Mouse (Mus musculus) lung, embryonic 14.5 days (tissue): ENCODE measurements at regions not wholly inside any gene's neighbourhood (a gene's known extent, or its start where the extent isn't known, plus 50 kb on each side); places are given as distances from the start of the nearest gene placed in this dataset.
"Not testable (repeated sequence)": the region's sequence is repeated elsewhere in the genome, so short reads cannot be mapped to it uniquely, and the experiment has no call there.

ENCODE experiments used
- ATAC-seq: fragments of 200-750 bp; cut with Nextera tagmentation; 2 replicates; pipeline ENCODE4 v1.8.0; 2017; ENCODE audit warnings: mild to moderate bottlenecking, moderate TSS enrichment, moderate library complexity; ENCODE audit not compliant: insufficient read depth
- DNase-seq: peaks from one replicate; pipeline ENCODE4 v3.0.0-alpha.2; 2015
- H3K27ac ChIP-seq: fragments of 300-500 bp; sonication (generic); 2 replicates; pipeline ENCODE4 v1.5.1; 2014; ENCODE audit warnings: low read depth, mild to moderate bottlenecking, moderate library complexity
- H3K27me3 ChIP-seq: fragments of 300-500 bp; sonication (generic); 2 replicates; pipeline ENCODE4 v1.6.1; 2014; ENCODE audit warnings: low read length, control low read depth; ENCODE audit not compliant: insufficient read depth
- H3K36me3 ChIP-seq: fragments of 300-500 bp; sonication (generic); 2 replicates; pipeline ENCODE4 v1.6.1; 2014; ENCODE audit warnings: control low read depth; ENCODE audit not compliant: insufficient read depth
- H3K4me1 ChIP-seq: fragments of 300-500 bp; sonication (generic); 2 replicates; pipeline ENCODE4 v1.6.1; 2014; ENCODE audit warnings: antibody characterized with exemption, control low read depth; ENCODE audit not compliant: insufficient read depth
- H3K4me2 ChIP-seq: fragments of 300-500 bp; sonication (generic); 2 replicates; pipeline ENCODE4 v1.6.1; 2014; ENCODE audit warnings: mild to moderate bottlenecking
- H3K4me3 ChIP-seq: fragments of 300-500 bp; sonication (generic); 2 replicates; pipeline ENCODE4 v1.5.1; 2014; ENCODE audit warnings: low read depth, low read length
- H3K9ac ChIP-seq: fragments of 300-500 bp; sonication (generic); 2 replicates; pipeline ENCODE4 v1.6.1; 2014
- H3K9me3 ChIP-seq: fragments of 300-500 bp; sonication (generic); 2 replicates; pipeline ENCODE4 v1.6.1; 2016; ENCODE audit warnings: low read depth, low read length, control low read depth
- CTCF ChIP-seq: IDR thresholded peaks from 2 replicates; pipeline ENCODE4 v1.5.1; 2016; ENCODE audit warnings: antibody characterized with exemption, low read depth
- WGBS: fragments of 180-500 bp; shearing (Covaris S2); extraction: QIAGEN DNeasy Blood & Tissue Kit; methylation state at CpG from one replicate; pipeline ENCODE4 v1.1.7; 2014; 5-methylcytosine and 5-hydroxymethylcytosine counted together

DNA sequence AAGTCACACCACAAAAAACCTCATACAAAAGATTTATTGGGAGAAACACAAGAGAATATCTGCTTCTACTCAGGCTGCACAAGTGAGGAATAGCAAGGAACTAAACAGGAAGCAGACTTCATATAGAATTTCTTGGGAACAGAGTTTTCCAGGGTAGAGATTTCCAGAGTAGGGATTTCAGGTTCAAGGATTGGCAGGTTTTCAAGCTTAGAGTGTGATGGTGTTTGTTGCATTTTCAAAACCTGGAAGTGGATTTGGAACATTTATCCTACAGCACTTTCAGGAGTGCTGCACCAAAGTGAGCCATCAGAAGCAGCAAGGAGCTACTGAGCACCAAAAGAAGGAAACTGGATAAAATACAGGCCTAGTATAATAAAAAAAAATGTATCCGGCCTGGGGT lies 152.7 kb downstream of the Teddm3 start:
- Histone ChIP-seq H3K4me2 (no peak overlapping the region), H3K27me3 (no peaks in the 10 kb centered on the region), H3K4me1 (no peaks in the 10 kb centered on the region), H3K4me3 (no peak overlapping the region), H3K36me3 (no peaks in the 10 kb centered on the region), H3K27ac (no peak overlapping the region), H3K9me3 (no peaks in the 10 kb centered on the region), H3K9ac (no peak overlapping the region)
- DNase-seq (peak; percentile 2), ATAC-seq (no peak)
- 70% methylated on average over 1 of the region's 1 CpGs for WGBS
- TF ChIP-seq CTCF: no peak

DNA sequence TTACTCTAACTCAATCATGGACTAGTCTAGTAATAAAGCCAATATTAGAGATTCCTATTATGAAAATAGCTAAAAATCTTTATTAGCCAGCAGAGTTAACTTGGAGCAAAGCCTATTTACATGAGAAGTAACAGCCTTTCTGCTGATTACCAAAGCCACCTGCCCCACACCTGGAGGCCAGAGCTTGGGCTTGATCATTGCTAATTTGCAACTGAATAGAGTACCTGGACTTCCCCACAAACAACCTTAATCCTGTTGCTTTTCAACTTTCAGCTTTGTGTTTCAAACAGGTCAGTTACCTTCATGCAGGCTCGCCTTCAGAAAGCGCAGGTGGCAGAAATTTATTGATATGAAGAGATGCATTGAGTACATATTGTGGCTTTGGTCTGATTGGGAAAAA lies 163.3 kb downstream of the Teddm3 start:
- Histone ChIP-seq H3K27ac (no peak overlapping the region), H3K9ac (no peak overlapping the region), H3K4me3 (no peak overlapping the region), H3K4me2 (no peak overlapping the region), H3K4me1 (no peaks in the 10 kb centered on the region), H3K27me3 (no peaks in the 10 kb centered on the region), H3K9me3 (no peaks in the 10 kb centered on the region), H3K36me3 (no peaks in the 10 kb centered on the region)
- no peak for DNase-seq
- WGBS: 79% methylated on average over 2 of the region's 2 CpGs
- TF ChIP-seq CTCF: no peak
- ATAC-seq: no peak

DNA sequence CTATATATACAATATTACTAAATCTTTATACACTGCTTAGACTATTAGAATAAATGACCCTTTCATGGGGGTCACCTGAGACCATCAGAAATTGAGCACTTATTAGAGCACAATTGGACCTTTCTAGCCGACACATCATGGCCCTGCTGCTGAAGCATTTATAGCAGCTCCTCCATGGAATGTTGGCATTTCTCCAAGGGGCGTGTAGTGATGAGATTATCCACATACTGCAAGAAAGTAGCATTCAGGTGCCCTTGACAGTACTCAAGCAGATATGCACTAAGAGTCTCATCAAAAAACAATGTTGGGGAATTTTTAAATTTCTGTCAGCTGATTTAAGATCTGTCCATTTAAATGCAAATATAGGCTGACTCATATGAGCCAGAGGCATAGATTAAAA lies 178.4 kb downstream of the Teddm3 start:
- ATAC-seq: no peak

DNA sequence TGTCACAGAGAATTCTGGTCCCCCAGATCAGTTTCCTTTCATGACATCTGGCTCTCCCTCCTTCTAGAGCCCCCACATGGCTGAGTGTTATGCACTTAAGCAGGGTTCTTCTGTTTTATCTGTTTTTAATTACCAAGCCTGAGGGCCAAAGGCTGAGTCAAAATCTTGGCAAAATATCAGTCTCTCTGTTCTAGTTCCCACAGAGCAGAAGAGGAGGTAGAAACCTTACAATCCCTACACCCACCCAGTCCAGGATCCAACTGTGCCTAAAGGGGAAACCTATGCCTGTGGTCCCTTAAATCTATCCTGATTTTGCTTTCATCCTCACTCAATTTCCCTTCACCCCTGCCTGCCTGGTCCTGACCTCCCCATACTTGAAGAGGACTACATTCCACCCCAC lies 181.4 kb downstream of the Teddm3 start:
- Histone ChIP-seq H3K4me1 (no peaks in the 10 kb centered on the region), H3K36me3 (no peaks in the 10 kb centered on the region), H3K27ac (no peak overlapping the region), H3K27me3 (no peaks in the 10 kb centered on the region), H3K9ac (no peak overlapping the region), H3K4me3 (no peak overlapping the region), H3K9me3 (no peaks in the 10 kb centered on the region), H3K4me2 (no peak overlapping the region)
- TF ChIP-seq CTCF: no peak
- no peak for ATAC-seq
- no peak for DNase-seq

More for the DNA sequence above, 178.4 kb downstream of the Teddm3 start:
- H3K4me3 ChIP-seq: no peak overlapping the region
- no peak overlapping the region for H3K27ac ChIP-seq
- no peaks in the 10 kb centered on the region for H3K9me3 ChIP-seq
- H3K4me1 ChIP-seq: no peaks in the 10 kb centered on the region
- TF ChIP-seq CTCF: no peak
- DNase-seq: peak; percentile 84
- 13% methylated on average over 2 of the region's 2 CpGs for WGBS
- no peak overlapping the region for H3K4me2 ChIP-seq
- H3K36me3 ChIP-seq: no peaks in the 10 kb centered on the region
- H3K9ac ChIP-seq: no peak overlapping the region
- H3K27me3 ChIP-seq: no peaks in the 10 kb centered on the region

DNA sequence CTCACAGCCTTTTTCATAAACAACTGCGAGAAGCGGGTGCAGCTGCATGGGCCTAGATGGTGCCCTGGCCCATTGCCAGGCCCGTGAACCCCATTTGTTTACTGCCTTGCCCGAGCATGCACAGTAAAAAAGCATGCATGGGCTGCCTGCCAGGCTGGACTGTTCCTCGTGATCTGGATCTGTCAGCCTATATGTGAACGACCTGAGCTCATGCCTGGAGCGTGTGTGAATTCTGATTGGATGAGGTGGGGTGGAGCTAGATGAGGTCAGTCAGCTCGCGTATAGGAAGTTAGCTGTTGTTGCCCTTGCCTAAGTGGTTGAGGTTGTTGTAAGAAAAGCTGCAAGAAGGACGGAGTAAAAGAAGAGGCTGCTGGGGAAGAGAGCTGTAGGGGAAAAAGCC lies 194.9 kb downstream of the Teddm3 start:
- DNase-seq (peak; percentile 90), ATAC-seq (peak; percentile 94)
- peak overlapping the region; percentile 65 for H3K27ac ChIP-seq
- no peak overlapping the region for H3K9ac ChIP-seq
- peak overlapping the region; percentile 32; the same call in 1 of the 2 replicates for H3K4me2 ChIP-seq
- H3K9me3 ChIP-seq: no peaks in the 10 kb centered on the region
- no peaks in the 10 kb centered on the region for H3K36me3 ChIP-seq
- WGBS: 35% methylated on average over 10 of the region's 10 CpGs
- no peaks in the 10 kb centered on the region for H3K27me3 ChIP-seq
- no peak overlapping the region for H3K4me3 ChIP-seq
- no peak for TF ChIP-seq CTCF
- no peaks in the 10 kb centered on the region for H3K4me1 ChIP-seq

DNA sequence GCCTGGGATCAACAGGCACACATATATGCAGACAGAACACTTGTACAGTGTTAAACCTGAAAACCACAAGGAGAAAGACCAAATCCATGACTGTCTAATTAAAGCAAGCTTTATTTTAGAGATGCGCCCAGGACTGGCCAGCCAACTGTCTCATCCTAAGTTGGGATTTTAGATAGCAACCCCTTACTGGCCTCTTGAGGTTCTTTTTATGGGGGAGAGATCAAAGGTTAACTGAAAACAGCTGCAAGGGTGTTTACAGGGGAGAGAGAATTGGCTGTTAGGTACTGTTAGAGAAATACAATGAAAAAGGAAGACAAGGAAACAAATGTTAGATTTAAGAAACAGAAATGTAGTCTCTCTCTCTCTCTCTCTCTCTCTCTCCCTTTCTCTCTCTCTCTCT lies 202.4 kb upstream of the Thpo start:
- H3K36me3 ChIP-seq: no peaks in the 10 kb centered on the region
- H3K9me3 ChIP-seq: no peaks in the 10 kb centered on the region
- ATAC-seq: no peak
- H3K4me2 ChIP-seq: no peak overlapping the region
- WGBS: 70% methylated on average over 1 of the region's 1 CpGs
- no peak overlapping the region for H3K4me3 ChIP-seq
- DNase-seq: no peak
- no peak overlapping the region for H3K9ac ChIP-seq
- no peaks in the 10 kb centered on the region for H3K4me1 ChIP-seq
- H3K27me3 ChIP-seq: no peaks in the 10 kb centered on the region
- no peak for TF ChIP-seq CTCF
- H3K27ac ChIP-seq: no peak overlapping the region

DNA sequence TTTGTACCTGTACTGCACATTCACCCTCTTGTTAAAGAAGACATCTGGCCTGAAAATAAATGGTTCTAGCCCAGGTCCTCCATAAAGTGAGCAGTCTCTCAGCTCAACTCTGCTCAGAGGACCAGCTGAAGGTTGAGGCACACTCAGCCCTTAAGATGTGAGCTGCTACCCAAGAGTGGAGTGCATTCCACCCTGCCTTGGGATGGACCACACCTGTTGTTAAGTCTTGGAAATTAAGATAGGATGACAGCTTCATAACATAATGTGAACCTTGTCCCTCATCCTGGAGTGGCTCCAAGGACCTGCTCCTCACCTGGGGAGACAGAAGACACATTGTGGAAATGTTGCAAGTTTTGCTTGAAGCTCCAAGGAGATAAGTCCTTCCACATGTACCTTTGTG lies 200.5 kb upstream of the Thpo start:
- H3K9ac ChIP-seq, H3K27ac ChIP-seq, H3K9me3 ChIP-seq, DNase-seq, H3K27me3 ChIP-seq, H3K4me3 ChIP-seq, H3K36me3 ChIP-seq, H3K4me2 ChIP-seq, ATAC-seq, H3K4me1 ChIP-seq: not testable (repeated sequence)

DNA sequence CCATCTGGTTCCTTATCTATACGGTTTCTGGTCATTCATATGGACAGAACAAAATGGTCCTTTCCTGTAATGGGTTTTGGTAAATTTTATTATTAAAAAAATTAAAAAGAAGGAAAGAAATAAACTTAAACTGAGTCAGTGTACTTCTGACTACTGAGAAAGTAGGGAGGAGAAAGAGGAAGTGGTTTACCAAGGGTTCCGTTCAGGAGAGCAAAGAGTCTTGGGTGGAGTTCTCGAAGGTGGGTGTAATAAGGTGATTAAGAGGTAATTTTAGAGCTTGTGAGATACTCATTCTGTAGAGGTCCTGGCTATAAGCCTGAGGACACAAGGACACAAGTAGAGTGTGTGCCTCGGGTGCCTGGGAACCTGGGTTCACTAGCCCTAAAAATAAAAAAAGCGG lies 195.7 kb upstream of the Thpo start:
- DNase-seq, H3K4me2 ChIP-seq, H3K27me3 ChIP-seq, ATAC-seq, H3K27ac ChIP-seq, H3K9ac ChIP-seq, H3K9me3 ChIP-seq, H3K4me3 ChIP-seq, H3K4me1 ChIP-seq, H3K36me3 ChIP-seq: not testable (repeated sequence)
- WGBS: 68% methylated on average over 5 of the region's 5 CpGs

DNA sequence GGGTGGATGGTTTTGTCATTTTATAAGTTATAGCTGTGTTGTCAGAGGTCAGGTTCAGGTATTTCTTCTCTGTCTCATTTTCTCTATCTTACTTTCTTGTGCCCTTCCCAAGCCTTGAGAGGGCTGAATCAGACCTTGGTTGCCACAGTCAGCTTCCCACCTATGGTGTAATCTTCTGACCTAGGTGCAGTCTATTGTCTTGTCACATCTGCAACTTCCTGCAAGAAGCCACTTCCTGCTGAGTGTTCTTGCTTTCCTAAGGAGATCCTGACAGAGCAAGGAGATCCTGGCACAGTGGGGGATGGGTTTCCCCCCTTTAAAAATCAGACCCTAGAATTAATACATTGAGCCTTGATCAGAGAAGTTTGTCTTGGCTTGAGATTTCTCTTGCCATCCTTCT lies 191.5 kb upstream of the Thpo start:
- H3K27ac ChIP-seq, H3K4me2 ChIP-seq, H3K9ac ChIP-seq, DNase-seq, ATAC-seq, H3K9me3 ChIP-seq, H3K27me3 ChIP-seq, H3K4me3 ChIP-seq, H3K4me1 ChIP-seq, H3K36me3 ChIP-seq: not testable (repeated sequence)

DNA sequence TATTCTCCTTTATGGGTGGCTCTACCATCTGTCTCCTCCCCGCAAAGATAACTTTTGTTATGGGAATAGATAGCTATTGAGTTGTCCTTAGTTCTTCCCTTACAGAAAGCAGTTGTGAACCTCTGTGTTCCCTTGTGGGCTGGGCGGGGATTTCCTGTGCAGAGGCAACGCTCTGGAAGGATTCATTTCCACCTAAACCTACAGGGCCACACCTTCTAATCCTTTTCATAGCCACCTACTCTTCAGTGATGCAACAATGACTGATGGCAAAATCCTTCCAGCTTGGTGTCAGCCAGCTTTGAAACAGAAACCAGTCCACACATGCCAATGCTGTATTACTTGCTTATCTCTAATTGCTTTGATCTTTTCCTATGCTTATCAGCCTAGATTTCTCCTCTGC lies 176.6 kb upstream of the Thpo start:
- not testable (repeated sequence) for H3K4me2 ChIP-seq, H3K36me3 ChIP-seq, DNase-seq, H3K9me3 ChIP-seq, ATAC-seq, H3K27me3 ChIP-seq, H3K4me3 ChIP-seq, H3K4me1 ChIP-seq, H3K27ac ChIP-seq, H3K9ac ChIP-seq
- 79% methylated on average over 3 of the region's 3 CpGs for WGBS
